Mouse (Mus musculus): ENCODE results near the gene Gimap5.
A peak's percentile ranks its signal among the peaks of the same experiment; 100 is the strongest.

The Gimap5 gene

DNA sequence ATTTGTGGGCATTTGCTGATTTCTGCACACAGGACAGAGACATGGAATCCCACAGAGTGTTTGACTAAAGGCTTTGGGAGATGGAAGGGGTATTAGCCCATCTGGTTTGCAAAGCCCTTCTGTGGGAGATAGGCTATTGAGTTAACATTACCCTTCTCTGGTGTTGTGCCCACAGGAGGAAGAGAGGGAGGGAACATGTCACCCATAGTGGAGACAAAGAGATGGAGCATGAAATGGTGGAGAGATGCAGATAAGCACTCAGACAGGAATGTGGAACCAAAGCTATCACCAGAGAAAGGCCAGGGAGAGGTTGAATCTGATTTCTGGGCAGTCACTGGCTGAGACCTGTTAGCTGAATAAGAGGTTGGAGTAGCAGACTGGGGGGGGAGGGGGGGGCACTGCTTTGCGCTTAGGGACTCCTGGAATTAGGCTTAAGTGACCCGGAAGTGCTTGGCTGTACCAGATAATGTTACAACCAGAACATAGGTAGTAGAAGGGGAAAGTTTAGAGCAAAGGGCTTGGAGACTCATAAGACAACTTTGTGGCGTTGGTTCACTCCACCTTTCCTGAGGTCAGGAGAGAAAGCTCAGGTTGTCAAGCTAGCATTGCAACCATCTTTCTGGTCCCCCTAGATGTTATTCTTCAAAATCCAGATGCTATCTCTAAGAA lies 5.4 kb upstream of the Gimap5 start:
- DNase-seq = no peak

DNA sequence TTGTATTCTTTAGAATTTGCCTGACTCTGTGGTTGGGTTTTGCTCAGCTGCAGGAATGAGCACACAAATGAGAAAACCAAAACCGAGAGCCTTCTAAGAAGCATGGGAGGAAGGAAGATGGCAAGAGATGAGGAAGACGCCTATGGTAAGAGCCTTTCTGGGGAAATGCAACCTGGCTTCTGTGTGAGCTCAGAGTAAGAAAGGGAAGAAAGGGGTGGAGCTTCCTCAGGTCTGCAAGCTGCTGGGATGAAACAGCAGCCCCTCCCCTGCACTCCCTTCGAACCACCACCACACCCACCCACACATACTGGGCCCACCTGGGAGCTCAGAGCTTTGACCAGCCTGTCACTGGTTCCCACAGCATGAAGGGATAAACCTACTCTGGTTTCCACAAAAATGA lies 4.7 kb upstream of the Gimap5 start:
- DNase-seq = no peak

GRCm38 (mm10) chr6:48741711-48742206 lies 4.2 kb upstream of the Gimap5 start:
- no peak for DNase-seq

GRCm38 (mm10) chr6:48742422-48743351 lies 3.3 kb upstream of the Gimap5 start:
- DNase-seq = peak; percentile 34

DNA sequence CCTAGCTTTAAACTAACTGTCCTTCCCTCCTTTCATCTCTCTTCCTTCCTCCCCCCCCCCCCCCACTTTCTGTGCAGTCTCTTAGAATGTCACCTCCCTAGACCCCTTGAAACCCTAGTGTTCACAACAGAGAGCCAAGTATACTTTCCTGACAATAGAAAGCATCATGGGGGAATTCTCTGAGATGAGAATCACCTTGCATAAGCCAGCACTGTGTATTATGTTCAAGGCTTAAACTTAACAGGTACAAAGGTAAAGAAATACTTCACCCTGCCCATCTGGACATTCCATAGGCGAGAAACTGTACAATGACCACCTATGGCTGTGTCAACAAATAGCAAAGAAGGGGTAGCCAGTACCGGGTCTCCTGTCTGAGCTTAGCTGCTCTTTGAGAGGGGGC lies 507 bp upstream of the Gimap5 start:
- DNase-seq = no peak

- DNase-seq = no peak
These were observed 1.3 kb downstream of the Gimap5 start for GRCm38 (mm10) chr6:48747091-48747966.

DNA sequence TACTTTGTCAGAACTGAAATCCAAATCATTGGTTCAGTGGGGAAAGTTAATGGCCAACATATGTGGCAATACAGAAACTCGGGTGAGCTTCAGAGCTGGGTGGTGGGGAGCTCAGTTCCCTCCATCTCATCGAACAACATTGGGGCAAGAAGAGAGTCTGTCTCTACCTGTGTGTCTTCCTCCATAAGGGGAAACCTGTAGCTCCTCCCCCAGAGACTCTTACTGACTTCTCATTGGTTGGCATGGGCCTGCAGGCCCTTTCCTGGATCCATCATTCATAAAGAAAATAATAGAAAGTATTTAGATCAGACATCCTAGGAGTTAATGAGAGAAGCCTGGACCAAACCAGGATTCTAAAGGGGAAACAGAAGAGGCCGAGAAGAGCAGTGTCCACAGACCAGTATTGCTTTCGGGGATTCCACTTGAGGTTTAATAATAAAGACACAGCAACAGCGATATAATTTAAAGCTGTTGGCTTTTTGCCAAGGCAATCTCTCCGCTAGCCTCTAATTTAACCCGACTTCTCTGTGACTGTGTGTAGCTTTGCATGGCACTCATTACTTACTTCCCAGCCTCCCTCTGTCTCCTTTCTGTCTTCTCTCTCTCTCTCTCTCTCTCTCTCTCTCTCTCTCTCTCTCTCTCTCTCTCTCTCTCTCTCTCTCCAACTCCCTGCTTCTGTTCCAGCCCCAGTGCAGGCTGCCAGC lies 17.7 kb downstream of the Gimap5 start:
- peak; percentile 40 for DNase-seq

- no peak for DNase-seq
These were observed 18.5 kb downstream of the Gimap5 start for GRCm38 (mm10) chr6:48764496-48764895.

- no peak for DNase-seq
These were observed 22.3 kb downstream of the Gimap5 start for GRCm38 (mm10) chr6:48768178-48768869.

DNA sequence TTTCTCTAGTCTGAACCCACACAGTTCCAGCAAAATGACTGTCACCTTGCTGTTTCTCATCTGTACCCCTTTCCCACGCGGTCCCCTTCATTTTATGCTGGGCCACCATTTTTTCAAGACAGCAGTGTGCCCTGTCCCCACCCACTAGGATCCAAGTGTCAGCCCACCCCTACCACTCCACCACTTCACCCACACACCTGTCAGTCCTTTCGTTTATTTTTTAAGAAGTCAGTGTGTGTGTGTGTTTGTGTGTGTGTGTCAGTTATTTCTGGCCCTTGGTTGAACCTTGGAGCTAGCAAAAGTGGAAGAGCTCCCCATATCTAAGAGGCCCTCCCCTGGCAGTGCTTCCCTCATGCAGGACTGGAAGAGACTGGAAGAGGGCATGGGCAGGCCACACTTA lies 22.9 kb downstream of the Gimap5 start:
- no peak for DNase-seq

DNA sequence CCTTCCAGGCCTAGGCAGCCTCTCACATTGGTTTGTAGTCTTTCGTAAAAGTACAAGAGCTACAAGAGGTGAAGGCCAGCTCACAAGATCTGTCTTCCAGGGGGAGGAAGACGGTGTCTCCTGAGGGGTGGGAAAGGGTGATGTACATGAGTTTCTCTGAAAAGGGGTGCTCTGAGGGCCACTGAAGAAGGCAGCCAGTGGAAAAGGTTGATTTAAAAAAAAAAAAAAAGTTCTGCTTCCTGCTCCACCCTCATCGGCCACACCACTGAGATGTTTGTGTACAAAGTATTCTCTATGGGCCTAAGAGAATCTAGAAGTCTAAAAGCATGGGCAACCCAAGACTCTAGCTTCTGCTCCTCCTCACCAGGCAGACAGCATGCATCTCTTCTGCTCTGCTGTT lies 24.7 kb downstream of the Gimap5 start, which contains the start of gene Gimap3:
Gene Gimap3 (minus strand): TSS at position 156 of the 400 bp plus-strand sequence.
- DNase-seq = no peak

- peak; percentile 83 for DNase-seq
These were observed 26.0 kb downstream of the Gimap5 start for GRCm38 (mm10) chr6:48772030-48772429.

GRCm38 (mm10) chr6:48784406-48784805 lies 38.4 kb downstream of the Gimap5 start:
- DNase-seq = no peak

DNA sequence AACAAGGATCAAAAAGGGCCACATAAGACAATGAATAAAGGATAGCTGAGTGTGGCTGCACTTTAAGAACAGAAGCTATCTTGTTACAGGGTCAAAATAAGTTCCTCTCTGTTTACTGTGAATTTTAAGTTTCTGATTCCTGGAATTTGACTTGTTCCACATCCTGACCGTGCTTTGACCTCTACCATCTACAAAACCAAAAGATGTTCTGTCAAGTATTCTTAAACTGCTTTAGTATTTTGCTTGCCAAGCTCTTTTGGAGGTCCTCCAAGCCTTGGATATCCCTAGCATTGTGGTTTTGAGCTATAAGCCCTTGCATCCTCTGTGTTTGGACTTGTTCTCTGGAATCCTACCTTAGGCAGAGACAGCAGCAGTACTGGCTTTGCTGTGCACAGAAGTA lies 39.2 kb downstream of the Gimap5 start:
- DNase-seq = no peak

- no peak for DNase-seq
These were observed 39.6 kb downstream of the Gimap5 start for GRCm38 (mm10) chr6:48785601-48786000.

GRCm38 (mm10) chr6:48787867-48788266 lies 41.9 kb downstream of the Gimap5 start:
- no peak for DNase-seq

GRCm38 (mm10) chr6:48801897-48802296 lies 55.9 kb downstream of the Gimap5 start:
- DNase-seq = no peak

GRCm38 (mm10) chr6:48803406-48804051 lies 57.5 kb downstream of the Gimap5 start:
- DNase-seq = no peak

Measured in retina, postnatal 1 day (tissue).